Mouse (Mus musculus) liver (tissue): Measurements from ENCODE around the gene N4bp2l2.

Experiments
- DNase-seq: peaks from one replicate; pipeline ENCODE4 v3.0.0-alpha.2; 2020; ENCODE audit warnings: mixed read lengths

The N4bp2l2 gene

DNA sequence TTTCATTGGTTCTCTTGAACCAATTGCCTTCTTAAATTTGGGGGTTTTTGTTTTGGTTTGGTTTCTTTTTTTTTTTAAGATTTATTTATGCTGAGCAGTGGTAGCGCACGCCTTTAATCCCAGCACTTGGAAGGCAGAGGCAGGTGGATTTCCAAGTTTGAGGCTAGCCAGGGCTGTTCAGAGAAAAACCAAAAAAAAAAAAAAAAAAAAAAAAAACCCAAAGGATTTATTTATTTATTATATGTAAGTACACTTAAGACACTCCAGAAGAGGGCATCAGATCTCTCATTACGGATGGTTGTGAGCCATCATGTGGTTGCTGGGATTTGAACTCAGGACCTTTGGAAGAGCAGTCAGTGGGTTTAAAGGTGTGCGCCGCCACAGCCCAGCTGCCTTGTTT is 105.1 kb downstream of the N4bp2l2 start:
- no peak for DNase-seq

DNA sequence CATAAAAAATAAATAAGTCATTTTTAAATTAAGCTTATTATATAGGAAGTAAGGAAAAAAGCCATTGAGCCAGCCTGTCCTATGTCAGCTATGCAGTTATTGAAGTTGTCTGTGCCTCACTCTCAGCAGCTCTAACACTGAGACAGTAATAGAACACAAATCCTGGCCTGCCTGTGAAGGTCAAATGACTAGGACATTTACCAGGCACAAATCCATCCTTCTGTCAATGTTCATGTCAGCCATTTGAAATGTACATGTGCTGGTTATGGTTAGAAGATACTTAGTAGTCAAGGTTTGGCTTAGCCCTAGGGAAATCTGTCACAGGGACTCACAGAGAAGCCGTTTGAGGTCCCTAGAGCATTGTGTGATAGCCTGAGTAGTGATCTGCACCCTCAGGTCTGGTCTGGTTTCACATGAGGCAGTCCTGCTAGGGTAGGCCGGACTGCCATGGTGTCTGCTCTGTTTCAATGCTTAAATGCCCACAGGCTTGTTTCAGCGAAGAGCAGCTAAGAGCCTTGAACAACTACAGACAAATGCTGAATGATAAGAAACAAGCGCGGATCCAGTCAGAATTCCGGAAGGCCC is 106.4 kb downstream of the N4bp2l2 start:
- DNase-seq = no peak
